Mouse (Mus musculus) ES-E14 (cell line): ENCODE measurements around the gene Pik3c2g.

Experiments used
- CHD2 ChIP-seq: IDR thresholded peaks from 2 replicates; pipeline ENCODE4 v1.6.1; 2014; ENCODE audit warnings: mild to moderate bottlenecking, low read depth, low read length, inconsistent platforms
- MAFK ChIP-seq: IDR thresholded peaks from 2 replicates; pipeline ENCODE4 v1.6.1; 2014; ENCODE audit warnings: mild to moderate bottlenecking, low read depth, low read length, inconsistent platforms; ENCODE audit not compliant: insufficient read depth
- ZC3H11A ChIP-seq: IDR thresholded peaks from 2 replicates; pipeline ENCODE4 v1.6.1; 2012; ENCODE audit warnings: low read depth, mild to moderate bottlenecking, inconsistent platforms, low read length, borderline replicate concordance
- ZNF384 ChIP-seq: IDR thresholded peaks from 2 replicates; pipeline ENCODE4 v1.6.1; 2012; ENCODE audit warnings: low read depth, low read length, inconsistent platforms

- TF ChIP-seq MAFK (no peak), ZNF384 (no peak), ZC3H11A (no peak), CHD2 (no peak)
These were observed 370.7 kb downstream of the Pik3c2g start for GRCm38 (mm10) chr6:139957531-139958241.
